Mouse (Mus musculus) myocyte (in vitro differentiated cells): ENCODE data around the gene Mbtps1.

Experiments
- CEBPB ChIP-seq: IDR thresholded peaks from 2 replicates; pipeline ENCODE4 v1.6.1; 2011; ENCODE audit warnings: mild to moderate bottlenecking, moderate library complexity; ENCODE audit not compliant: poor library complexity, insufficient read depth, severe bottlenecking
- E2F4 ChIP-seq: IDR thresholded peaks from one replicate; pipeline ENCODE4 v1.6.1; 2011; ENCODE audit warnings: mild to moderate bottlenecking, control low read depth, moderate library complexity; ENCODE audit not compliant: insufficient read depth
- MAX ChIP-seq: IDR thresholded peaks from one replicate; pipeline ENCODE4 v1.6.1; 2011; ENCODE audit warnings: low read depth, mild to moderate bottlenecking, control low read depth
- POLR2A ChIP-seq: IDR thresholded peaks from one replicate; pipeline ENCODE4 v1.6.1; 2011; ENCODE audit warnings: low read depth, mild to moderate bottlenecking, control low read depth, moderate library complexity; ENCODE audit not compliant: insufficient read length
- POLR2AphosphoS2 ChIP-seq: IDR thresholded peaks from one replicate; pipeline ENCODE4 v1.6.1; 2011; ENCODE audit warnings: low read depth, control low read depth; ENCODE audit not compliant: insufficient read length
- REST ChIP-seq: IDR thresholded peaks from one replicate; pipeline ENCODE4 v1.6.1; 2011; ENCODE audit warnings: mild to moderate bottlenecking, control low read depth, moderate library complexity; ENCODE audit not compliant: insufficient read depth, insufficient read length
- TCF12 ChIP-seq: IDR thresholded peaks from one replicate; pipeline ENCODE4 v1.6.1; 2011; ENCODE audit warnings: mild to moderate bottlenecking, control low read depth; ENCODE audit not compliant: poor library complexity, insufficient read depth, severe bottlenecking

GRCm38 (mm10) chr8:119459724-119460123 lies 98.8 kb downstream of the Mbtps1 start:
- TF ChIP-seq POLR2A (no peak), CEBPB (no peak), E2F4 (no peak), MAX (no peak), TCF12 (no peak), REST (no peak), POLR2AphosphoS2 (no peak)
